Mouse (Mus musculus) hindbrain, postnatal 0 days (tissue): ENCODE results near the gene Tnfsf11. TPM values are rescaled to one million over a fixed set of nuclear protein-coding genes. Genes with fewer than 3 reads are reported as not detected.

Source experiments
- ATAC-seq: fragments of 200-750 bp; cut with Nextera tagmentation; 2 replicates; pipeline ENCODE4 v1.8.0; 2017; ENCODE audit warnings: mild to moderate bottlenecking, moderate TSS enrichment, moderate library complexity
- DNase-seq: peaks from one replicate; pipeline ENCODE4 v3.0.0-alpha.2; 2015; ENCODE audit warnings: low spot score
- H3K27ac ChIP-seq: fragments of 300-500 bp; sonication (generic); 2 replicates; pipeline ENCODE4 v1.5.1; 2014; ENCODE audit warnings: mild to moderate bottlenecking
- H3K27me3 ChIP-seq: fragments of 300-500 bp; sonication (generic); 2 replicates; pipeline ENCODE4 v1.6.1; 2014; ENCODE audit warnings: low read length, mixed read lengths; ENCODE audit not compliant: insufficient read depth
- H3K36me3 ChIP-seq: fragments of 300-500 bp; sonication (generic); 2 replicates; pipeline ENCODE4 v1.6.1; 2014; ENCODE audit warnings: low read length, mixed read lengths; ENCODE audit not compliant: insufficient read depth
- H3K4me1 ChIP-seq: fragments of 300-500 bp; sonication (generic); 2 replicates; pipeline ENCODE4 v1.6.1; 2014; ENCODE audit warnings: antibody characterized with exemption, low read length, mixed read lengths; ENCODE audit not compliant: insufficient read depth
- H3K4me2 ChIP-seq: fragments of 300-500 bp; sonication (generic); 2 replicates; pipeline ENCODE4 v1.6.1; 2014; ENCODE audit warnings: low read depth, mild to moderate bottlenecking, low read length, moderate library complexity, mixed read lengths
- H3K4me3 ChIP-seq: fragments of 300-500 bp; sonication (generic); 2 replicates; pipeline ENCODE4 v1.5.1; 2014; ENCODE audit warnings: low read length
- H3K9ac ChIP-seq: fragments of 300-500 bp; sonication (generic); replicated peaks from 2 replicates; pipeline ENCODE4 v1.6.1; 2014; ENCODE audit warnings: mild to moderate bottlenecking, low read length, moderate library complexity, mixed read lengths
- H3K9me3 ChIP-seq: fragments of 300-500 bp; sonication (generic); 2 replicates; pipeline ENCODE4 v1.6.1; 2016; ENCODE audit warnings: low read length, mixed read lengths
- CTCF ChIP-seq: IDR thresholded peaks from 2 replicates; pipeline ENCODE4 v1.5.1; 2016; ENCODE audit warnings: antibody characterized with exemption, control low read depth, low read depth
- WGBS: fragments of 180-500 bp; shearing (Covaris S2); extraction: QIAGEN DNeasy Blood & Tissue Kit; methylation state at CpG from one replicate; pipeline ENCODE4 v1.1.7; 2014; 5-methylcytosine and 5-hydroxymethylcytosine counted together
- polyA plus RNA-seq: library from polyadenylated mRNA; unstranded; fragments of >200 nt; fragmentation: Nextera tagmentation; extraction: Ambion mirVana; gene quantifications from 2 replicates; pipeline ENCODE4 v1.2.1, GENCODE M21; 2015
- total RNA-seq: library from RNA; depleted of rRNA; stranded (reverse); fragments of >200 nt; gene quantifications from 2 replicates; pipeline ENCODE4 v1.2.3, GENCODE M21; 2014

Gene Tnfsf11
- total and polyA plus RNA-seq, 2 experiments from 2014 or later: not detected

GRCm38 (mm10) chr14:78274146-78274545, 33.7 kb downstream of the Tnfsf11 start:
- no peak overlapping the region for H3K4me2 ChIP-seq
- no peaks in the 10 kb centered on the region for H3K9me3 ChIP-seq
- H3K4me3 ChIP-seq: no peak overlapping the region
- TF ChIP-seq CTCF: no peak
- H3K4me1 ChIP-seq: no peaks in the 10 kb centered on the region
- ATAC-seq (no peak), DNase-seq (no peak)
- no peak overlapping the region for H3K9ac ChIP-seq
- no peaks in the 10 kb centered on the region for H3K36me3 ChIP-seq
- WGBS: 76% methylated on average over 9 of the region's 9 CpGs
- H3K27ac ChIP-seq: no peak overlapping the region
- no peaks in the 10 kb centered on the region for H3K27me3 ChIP-seq

- H3K36me3 ChIP-seq: no peaks in the 10 kb centered on the region
- peak; percentile 67 for TF ChIP-seq CTCF
- H3K4me1 ChIP-seq: no peaks in the 10 kb centered on the region
- no peak overlapping the region for H3K4me2 ChIP-seq
- H3K27ac ChIP-seq: no peak overlapping the region
- ATAC-seq (no peak), DNase-seq (peak; percentile 45)
- H3K9ac ChIP-seq: no peak overlapping the region
- 68% methylated on average over 7 of the region's 7 CpGs for WGBS
- H3K9me3 ChIP-seq: no peaks in the 10 kb centered on the region
- no peaks in the 10 kb centered on the region for H3K27me3 ChIP-seq
- H3K4me3 ChIP-seq: no peak overlapping the region
Measured at GRCm38 (mm10) chr14:78273571-78273970, 34.3 kb downstream of the Tnfsf11 start.

DNA sequence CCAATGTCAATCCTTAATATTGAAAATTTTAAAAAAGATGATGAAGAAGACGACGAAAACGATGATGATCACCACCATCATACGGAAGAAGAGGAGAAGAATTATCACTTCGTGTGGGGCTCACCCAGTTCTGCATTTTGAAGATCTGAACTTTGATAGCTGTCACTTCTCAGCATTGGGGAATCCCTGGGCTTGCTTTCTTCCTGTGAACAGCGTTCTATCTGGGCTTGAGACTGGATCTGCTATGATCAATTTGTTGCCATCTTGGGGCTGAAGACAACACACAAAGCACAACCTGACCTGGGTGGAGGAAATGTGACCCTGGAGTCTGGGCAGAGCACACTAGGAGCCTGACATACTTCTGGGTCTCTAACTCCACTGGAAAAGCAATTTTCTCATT, 43.0 kb downstream of the Tnfsf11 start:
- ATAC-seq: no peak
- Histone ChIP-seq H3K27ac (no peak overlapping the region), H3K4me3 (no peak overlapping the region), H3K4me1 (no peaks in the 10 kb centered on the region), H3K9ac (no peak overlapping the region), H3K4me2 (no peak overlapping the region), H3K36me3 (no peaks in the 10 kb centered on the region), H3K9me3 (no peaks in the 10 kb centered on the region), H3K27me3 (no peaks in the 10 kb centered on the region)
- TF ChIP-seq CTCF: no peak
- DNase-seq: no peak
- 89% methylated on average over 6 of the region's 6 CpGs for WGBS

DNA sequence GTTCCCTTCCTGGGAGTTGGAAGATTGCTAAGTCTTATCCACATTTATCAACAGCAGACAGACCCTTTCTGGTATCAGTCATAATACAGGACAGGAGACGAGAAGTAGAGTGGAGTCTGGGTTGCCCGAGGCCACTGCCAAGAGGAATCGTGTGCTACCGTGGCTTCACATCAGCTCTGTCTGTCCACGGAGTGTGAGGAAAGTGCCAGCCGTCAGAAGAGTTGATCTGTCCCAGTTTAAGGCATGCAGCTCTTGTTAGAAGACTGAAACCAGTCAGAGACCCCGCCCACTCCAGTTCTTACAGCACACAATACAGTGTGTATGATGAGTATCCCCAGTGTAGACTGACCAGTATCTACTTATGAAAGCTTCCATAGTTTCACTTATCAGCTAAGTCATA, 45.2 kb downstream of the Tnfsf11 start:
- no peak overlapping the region for H3K27ac ChIP-seq
- no peaks in the 10 kb centered on the region for H3K9me3 ChIP-seq
- no peak for DNase-seq
- H3K4me1 ChIP-seq: no peaks in the 10 kb centered on the region
- H3K4me3 ChIP-seq: no peak overlapping the region
- H3K27me3 ChIP-seq: no peaks in the 10 kb centered on the region
- 92% methylated on average over 7 of the region's 7 CpGs for WGBS
- no peak overlapping the region for H3K9ac ChIP-seq
- H3K36me3 ChIP-seq: no peaks in the 10 kb centered on the region
- no peak for ATAC-seq
- TF ChIP-seq CTCF: no peak
- no peak overlapping the region for H3K4me2 ChIP-seq

GRCm38 (mm10) chr14:78261246-78261645, 46.6 kb downstream of the Tnfsf11 start:
- 0 out of 2 replicates have a peak, but pooled peaks have one; percentile 61 for ATAC-seq
- peak; percentile 51 for DNase-seq
- no peak overlapping the region for H3K27ac ChIP-seq

GRCm38 (mm10) chr14:78254017-78254416, 53.8 kb downstream of the Tnfsf11 start:
- ATAC-seq (no peak), DNase-seq (no peak)
- H3K9me3 ChIP-seq: no peaks in the 10 kb centered on the region
- no peaks in the 10 kb centered on the region for H3K36me3 ChIP-seq
- no peak overlapping the region for H3K9ac ChIP-seq
- no peak overlapping the region for H3K4me2 ChIP-seq
- no peaks in the 10 kb centered on the region for H3K27me3 ChIP-seq
- WGBS: 91% methylated on average over 7 of the region's 7 CpGs
- no peaks in the 10 kb centered on the region for H3K4me1 ChIP-seq
- no peak overlapping the region for H3K4me3 ChIP-seq
- H3K27ac ChIP-seq: no peak overlapping the region
- TF ChIP-seq CTCF: no peak

More at GRCm38 (mm10) chr14:78261246-78261645, 46.6 kb downstream of the Tnfsf11 start:
- Histone ChIP-seq H3K9me3 (no peaks in the 10 kb centered on the region), H3K4me2 (no peak overlapping the region), H3K36me3 (no peaks in the 10 kb centered on the region), H3K4me3 (no peak overlapping the region), H3K9ac (no peak overlapping the region), H3K4me1 (no peaks in the 10 kb centered on the region), H3K27me3 (no peaks in the 10 kb centered on the region)
- 75% methylated on average over 7 of the region's 7 CpGs for WGBS
- no peak for TF ChIP-seq CTCF

DNA sequence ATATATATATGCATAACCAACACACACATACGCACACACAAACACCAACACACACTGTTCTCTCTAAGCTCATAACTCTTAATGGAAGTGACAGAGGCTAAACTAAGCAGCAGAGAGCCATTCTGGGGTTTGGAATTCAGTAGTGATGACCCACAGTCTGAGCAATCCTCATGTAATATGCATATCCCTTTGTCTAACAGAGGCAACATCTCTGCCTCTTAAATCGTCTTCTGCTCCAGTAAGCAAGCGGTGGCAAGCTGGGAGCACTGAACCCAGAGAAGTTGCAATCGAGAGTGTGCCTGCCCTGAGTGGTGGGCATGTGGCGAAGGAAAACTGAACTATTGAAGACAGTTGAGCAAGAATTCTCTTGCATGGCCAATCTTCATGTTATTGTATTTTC, 61.2 kb downstream of the Tnfsf11 start:
- WGBS: 56% methylated on average over 5 of the region's 5 CpGs
- no peak overlapping the region for H3K27ac ChIP-seq
- no peaks in the 10 kb centered on the region for H3K9me3 ChIP-seq
- no peak overlapping the region for H3K4me3 ChIP-seq
- H3K36me3 ChIP-seq: no peaks in the 10 kb centered on the region
- H3K4me2 ChIP-seq: no peak overlapping the region
- no peak for TF ChIP-seq CTCF
- ATAC-seq (0 out of 2 replicates have a peak, but pooled peaks have one; percentile 45), DNase-seq (peak; percentile 13)
- no peak overlapping the region for H3K9ac ChIP-seq
- H3K27me3 ChIP-seq: no peaks in the 10 kb centered on the region
- no peaks in the 10 kb centered on the region for H3K4me1 ChIP-seq
